Mouse (Mus musculus) kidney, embryonic 14.5 days (tissue): ENCODE data around the gene Per1. TPM values are rescaled to one million over a fixed set of nuclear protein-coding genes. Genes with fewer than 3 reads are reported as not detected.

Source experiments
- ATAC-seq: fragments of 200-750 bp; cut with Nextera tagmentation; 2 replicates; pipeline ENCODE4 v1.8.0; 2017; ENCODE audit warnings: moderate number of reproducible peaks, mild to moderate bottlenecking, moderate TSS enrichment, moderate library complexity; ENCODE audit not compliant: low FRiP score, low TSS enrichment
- H3K27ac ChIP-seq: fragments of 300-500 bp; sonication (generic); 2 replicates; pipeline ENCODE4 v1.5.1; 2014; ENCODE audit warnings: low read depth, mild to moderate bottlenecking, low read length, moderate library complexity, mixed read lengths
- H3K27me3 ChIP-seq: fragments of 300-500 bp; sonication (generic); 2 replicates; pipeline ENCODE4 v1.6.1; 2014; ENCODE audit warnings: mild to moderate bottlenecking, low read length; ENCODE audit not compliant: control insufficient read depth, insufficient read depth
- H3K36me3 ChIP-seq: fragments of 300-500 bp; sonication (generic); 2 replicates; pipeline ENCODE4 v1.6.1; 2014; ENCODE audit warnings: low read length, mixed read lengths; ENCODE audit not compliant: control insufficient read depth, insufficient read depth
- H3K4me1 ChIP-seq: fragments of 300-500 bp; sonication (generic); 2 replicates; pipeline ENCODE4 v1.6.1; 2014; ENCODE audit warnings: low read length, mixed read lengths; ENCODE audit not compliant: control insufficient read depth, insufficient read depth
- H3K4me2 ChIP-seq: fragments of 300-500 bp; sonication (generic); replicated peaks from 2 replicates; pipeline ENCODE4 v1.6.1; 2014; ENCODE audit warnings: low read depth, mild to moderate bottlenecking, low read length
- H3K4me3 ChIP-seq: fragments of 300-500 bp; sonication (generic); 2 replicates; pipeline ENCODE4 v1.5.1; 2014; ENCODE audit warnings: mild to moderate bottlenecking, low read length
- H3K9ac ChIP-seq: fragments of 300-500 bp; sonication (generic); 2 replicates; pipeline ENCODE4 v1.6.1; 2014; ENCODE audit warnings: low read depth, mild to moderate bottlenecking, low read length, moderate library complexity
- H3K9me3 ChIP-seq: fragments of 300-500 bp; sonication (generic); 2 replicates; pipeline ENCODE4 v1.6.1; 2016; ENCODE audit warnings: low read length; ENCODE audit not compliant: control insufficient read depth
- WGBS: fragments of 180-500 bp; shearing (Covaris S2); extraction: QIAGEN DNeasy Blood & Tissue Kit; methylation state at CpG from one replicate; pipeline ENCODE4 v1.1.7; 2014; 5-methylcytosine and 5-hydroxymethylcytosine counted together
- polyA plus RNA-seq: library from polyadenylated mRNA; unstranded; fragments of >200 nt; fragmentation: Nextera tagmentation; extraction: Ambion mirVana; gene quantifications from 2 replicates; pipeline ENCODE4 v1.2.1, GENCODE M21; 2014

Gene Per1
- polyA plus RNA-seq = 6.1 and 8.9 TPM in 2 replicates

GRCm38 (mm10) chr11:69094697-69095429 lies at the start of gene Per1:
TSS of gene Per1 (plus strand) at chr11:69095217.
- Histone ChIP-seq H3K4me3 (peak within 1 kb of the TSS; percentile 62), H3K27ac (peak within 1 kb of the TSS; percentile 89), H3K4me1 (peaks cover 51% of the 10 kb centered on the region), H3K27me3 (no peaks in the 10 kb centered on the region), H3K9ac (peak within 1 kb of the TSS; percentile 74), H3K9me3 (no peaks in the 10 kb centered on the region), H3K36me3 (peaks cover 28% of the 10 kb centered on the region), H3K4me2 (peak within 1 kb of the TSS; percentile 95)
- ATAC-seq = peak; percentile 92
- WGBS = under 1% methylated on average over 37 of the region's 37 CpGs

- under 1% methylated on average over 54 of the region's 54 CpGs for WGBS
- Histone ChIP-seq H3K9me3 (no peaks in the 10 kb centered on the region), H3K4me2 (peak within 1 kb of the TSS; percentile 76), H3K27ac (peak within 1 kb of the TSS; percentile 96), H3K27me3 (no peaks in the 10 kb centered on the region), H3K4me3 (peak within 1 kb of the TSS; percentile 90), H3K4me1 (peaks cover 15% of the 10 kb centered on the region), H3K36me3 (peaks cover 30% of the 10 kb centered on the region), H3K9ac (peak within 1 kb of the TSS; percentile 88)
- ATAC-seq = peak; percentile 81
Measured at GRCm38 (mm10) chr11:69045531-69046394, 49.3 kb upstream of the Per1 start, which contains the start of gene Aurkb. TSS of gene Aurkb (plus strand) at chr11:69045647.

GRCm38 (mm10) chr11:69046395-69046774 lies 48.6 kb upstream of the Per1 start:
- ATAC-seq = no peak
- Histone ChIP-seq H3K4me2 (peak overlapping the region; percentile 76), H3K9me3 (no peaks in the 10 kb centered on the region), H3K27me3 (no peaks in the 10 kb centered on the region), H3K4me1 (peaks cover 15% of the 10 kb centered on the region), H3K27ac (peak overlapping the region; percentile 96), H3K4me3 (peak overlapping the region; percentile 90), H3K9ac (peak overlapping the region; percentile 88), H3K36me3 (peaks cover 36% of the 10 kb centered on the region)
- 10% methylated on average over 9 of the region's 9 CpGs for whole genome bisulfite sequencing

- ATAC-seq = no peak
- peaks cover 41% of the 10 kb centered on the region for H3K36me3 ChIP-seq
- H3K27me3 ChIP-seq = no peaks in the 10 kb centered on the region
- H3K4me3 ChIP-seq = no peak overlapping the region
- H3K4me1 ChIP-seq = peaks cover 15% of the 10 kb centered on the region
- no peak overlapping the region for H3K27ac ChIP-seq
- H3K9me3 ChIP-seq = no peaks in the 10 kb centered on the region
- no peak overlapping the region for H3K9ac ChIP-seq
- H3K4me2 ChIP-seq = peak overlapping the region; percentile 76; the same call in 1 of the 2 replicates
- WGBS = 88% methylated on average over 12 of the region's 12 CpGs
Measured at GRCm38 (mm10) chr11:69047592-69047991, 47.4 kb upstream of the Per1 start.

DNA sequence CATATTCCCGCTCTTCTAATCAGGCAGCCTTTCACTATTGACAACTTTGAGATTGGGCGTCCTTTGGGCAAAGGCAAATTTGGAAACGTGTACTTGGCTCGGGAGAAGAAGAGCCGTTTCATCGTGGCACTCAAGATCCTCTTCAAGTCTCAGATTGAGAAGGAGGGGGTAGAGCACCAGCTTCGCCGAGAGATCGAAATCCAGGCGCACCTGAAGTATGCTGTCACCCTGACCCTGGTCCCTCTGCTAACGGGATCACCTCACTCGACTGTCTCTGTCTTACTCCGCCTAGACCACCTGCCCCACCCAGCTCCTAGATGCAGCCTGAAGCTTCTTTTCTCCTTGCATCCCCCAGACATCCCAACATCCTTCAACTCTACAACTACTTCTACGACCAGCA lies 46.9 kb upstream of the Per1 start:
- H3K27ac ChIP-seq = no peak overlapping the region
- no peak overlapping the region for H3K4me3 ChIP-seq
- ATAC-seq = no peak
- H3K27me3 ChIP-seq = no peaks in the 10 kb centered on the region
- no peak overlapping the region for H3K4me2 ChIP-seq
- H3K4me1 ChIP-seq = peaks cover 15% of the 10 kb centered on the region
- WGBS = 93% methylated on average over 14 of the region's 14 CpGs
- no peaks in the 10 kb centered on the region for H3K9me3 ChIP-seq
- H3K9ac ChIP-seq = no peak overlapping the region
- H3K36me3 ChIP-seq = peaks cover 41% of the 10 kb centered on the region

GRCm38 (mm10) chr11:69050748-69051147 lies 44.3 kb upstream of the Per1 start:
- Histone ChIP-seq H3K4me1 (peaks cover 15% of the 10 kb centered on the region), H3K9ac (no peak overlapping the region), H3K4me2 (no peak overlapping the region), H3K27me3 (no peaks in the 10 kb centered on the region), H3K4me3 (no peak overlapping the region), H3K36me3 (peaks cover 44% of the 10 kb centered on the region), H3K27ac (no peak overlapping the region), H3K9me3 (no peaks in the 10 kb centered on the region)
- 85% methylated on average over 8 of the region's 8 CpGs for WGBS
- ATAC-seq = no peak

DNA sequence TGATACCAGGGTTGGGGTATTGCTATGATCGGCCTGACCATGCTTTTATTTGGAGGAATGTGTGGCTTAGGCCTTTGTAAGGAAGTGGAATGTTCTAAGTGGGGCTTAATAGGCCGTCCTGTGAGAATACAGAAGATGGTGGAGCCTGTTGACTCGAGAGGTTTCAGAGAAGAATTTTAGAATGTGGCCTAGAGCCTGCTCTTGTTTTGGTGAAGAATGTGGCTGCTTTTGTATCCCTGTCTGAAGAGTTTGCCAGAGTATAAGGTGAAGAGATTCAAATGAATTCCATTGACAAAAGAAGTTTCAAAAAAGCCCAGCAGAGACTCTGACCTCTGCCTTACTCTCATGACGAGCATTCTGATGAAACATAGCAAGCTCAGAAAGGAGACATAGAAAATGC lies 43.2 kb upstream of the Per1 start:
- Histone ChIP-seq H3K36me3 (peaks cover 44% of the 10 kb centered on the region), H3K27ac (no peak overlapping the region), H3K4me3 (no peak overlapping the region), H3K27me3 (no peaks in the 10 kb centered on the region), H3K4me2 (no peak overlapping the region), H3K9ac (no peak overlapping the region), H3K4me1 (peaks cover 10% of the 10 kb centered on the region), H3K9me3 (no peaks in the 10 kb centered on the region)
- WGBS = 91% methylated on average over 4 of the region's 4 CpGs
- ATAC-seq = no peak

DNA sequence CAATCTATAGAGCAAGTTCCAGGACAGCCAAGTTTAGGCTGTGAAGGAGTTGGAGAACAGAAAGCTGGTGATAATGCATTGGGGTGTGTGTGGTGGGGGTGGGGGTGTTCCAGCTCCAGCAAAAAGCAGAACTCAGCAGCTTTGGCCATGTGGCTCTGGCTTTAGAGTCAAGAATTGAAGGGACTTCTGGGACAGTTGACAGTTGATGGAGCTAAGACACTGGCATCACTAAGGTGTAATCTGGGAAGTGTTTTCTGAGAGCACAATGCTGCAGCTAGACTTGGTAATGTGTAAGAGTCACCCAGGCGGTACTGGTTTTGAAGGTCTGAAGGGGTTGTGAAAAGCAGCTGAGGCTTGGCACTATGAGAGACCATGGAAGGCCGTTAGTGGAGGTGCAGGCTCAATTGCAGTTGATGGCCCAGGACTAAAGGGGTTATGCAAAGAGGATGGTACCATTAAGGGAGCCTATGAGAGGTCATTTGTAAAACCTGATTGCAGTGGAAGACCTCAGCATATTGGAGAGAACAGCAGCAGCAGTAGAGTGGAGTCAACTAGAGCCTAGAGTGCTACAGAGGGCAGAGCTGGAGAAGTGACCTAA lies 42.1 kb upstream of the Per1 start:
- 58% methylated on average over 2 of the region's 2 CpGs for WGBS

More for the DNA sequence above, 42.1 kb upstream of the Per1 start:
- H3K36me3 ChIP-seq = peaks cover 41% of the 10 kb centered on the region
- H3K4me2 ChIP-seq = no peak overlapping the region
- 0 out of 2 replicates have a peak, but pooled peaks cover 4% of the 10 kb centered on the region for H3K4me1 ChIP-seq
- no peak overlapping the region for H3K4me3 ChIP-seq
- no peak overlapping the region for H3K27ac ChIP-seq
- no peaks in the 10 kb centered on the region for H3K27me3 ChIP-seq
- no peaks in the 10 kb centered on the region for H3K9me3 ChIP-seq
- ATAC-seq = no peak
- H3K9ac ChIP-seq = no peak overlapping the region
